Mouse (Mus musculus): Measurements from ENCODE around the gene Tcf25.

GRCm38 (mm10) chr8:123384883-123385540 is 11.5 kb downstream of the Tcf25 start:
- TF ChIP-seq POLR2A (IDR thresholded peaks at IDR 0.05; ENCODE audit: insufficient read depth, low read length), result no peak
- TF ChIP-seq CTCF (IDR thresholded peaks at IDR 0.05; ENCODE audit: low read depth, low read length), result peak; percentile 41
- no peak for TF ChIP-seq EP300 (IDR thresholded peaks at IDR 0.05; ENCODE audit: insufficient read depth, low read depth, low read length)
